Mouse (Mus musculus): ENCODE data around the gene Nufip1. TPM values are rescaled to one million over a fixed set of nuclear protein-coding genes. Genes with fewer than 3 reads are reported as not detected.
"Not testable (repeated sequence)": the region's sequence is repeated elsewhere in the genome, so short reads cannot be mapped to it uniquely, and the experiment has no call there.

The Nufip1 gene
- polyA plus RNA-seq, 1 experiment from 2014 or later, result 13.9 TPM

DNA sequence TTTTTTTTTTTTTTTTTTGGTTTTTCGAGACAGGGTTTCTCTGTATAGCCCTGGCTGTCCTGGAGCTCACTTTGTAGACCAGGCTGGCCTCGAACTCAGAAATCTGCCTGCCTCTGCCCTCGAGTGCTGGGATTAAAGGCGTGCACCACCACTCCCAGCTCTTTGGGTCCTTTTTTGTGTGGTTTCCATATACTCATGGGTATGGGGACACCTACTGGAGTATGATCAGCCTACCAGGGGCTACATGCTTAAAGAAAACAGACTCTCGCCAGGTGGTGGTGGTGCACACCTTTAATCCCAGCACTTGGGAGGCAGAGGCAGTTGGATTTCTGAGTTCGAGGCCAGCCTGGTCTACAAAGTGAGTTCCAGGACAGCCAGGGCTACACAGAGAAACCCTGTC lies 49.9 kb downstream of the Nufip1 start:
- not testable (repeated sequence) for H3K27ac ChIP-seq; H3K36me3 ChIP-seq; H3K27me3 ChIP-seq (replicated peaks); H3K9me3 ChIP-seq; H3K4me3 ChIP-seq (replicated peaks); H3K4me2 ChIP-seq; H3K9ac ChIP-seq; ATAC-seq (ENCODE audit: insufficient read depth, low FRiP score, low read depth)
- peaks cover 11% of the 10 kb centered on the region for H3K4me1 ChIP-seq
- WGBS, result 83% methylated on average over 6 of the region's 6 CpGs

DNA sequence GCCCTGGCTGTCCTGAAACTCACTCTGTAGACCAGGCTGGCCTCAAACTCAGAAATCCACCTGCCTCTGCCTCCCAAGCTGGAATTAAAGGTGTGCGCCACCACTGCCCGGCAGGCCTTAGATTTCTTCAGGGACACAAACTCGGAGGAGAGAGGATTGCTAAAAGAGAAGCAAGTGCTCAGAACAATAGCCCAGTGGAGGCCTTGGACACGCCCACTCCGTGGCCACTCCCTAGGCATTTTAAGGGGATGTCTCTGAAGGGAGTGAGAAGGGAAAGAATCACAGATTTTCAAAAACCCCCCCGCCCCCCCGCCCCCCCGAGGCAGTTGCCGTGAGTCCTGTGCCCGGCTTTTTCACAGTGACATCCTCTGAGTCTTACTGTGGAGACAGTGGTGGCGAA lies 53.5 kb downstream of the Nufip1 start:
- peaks cover 11% of the 10 kb centered on the region for H3K4me1 ChIP-seq
- H3K36me3 ChIP-seq, result no peaks in the 10 kb centered on the region
- H3K27me3 ChIP-seq (replicated peaks), result no peaks in the 10 kb centered on the region
- H3K27ac ChIP-seq, result no peak overlapping the region
- H3K9me3 ChIP-seq, result no peaks in the 10 kb centered on the region
- no peak overlapping the region for H3K4me3 ChIP-seq (replicated peaks)
- H3K4me2 ChIP-seq, result no peak overlapping the region
- 42% methylated on average over 11 of the region's 11 CpGs for WGBS
- H3K9ac ChIP-seq, result no peak overlapping the region
- no peak for ATAC-seq (ENCODE audit: insufficient read depth, low FRiP score, low read depth)

DNA sequence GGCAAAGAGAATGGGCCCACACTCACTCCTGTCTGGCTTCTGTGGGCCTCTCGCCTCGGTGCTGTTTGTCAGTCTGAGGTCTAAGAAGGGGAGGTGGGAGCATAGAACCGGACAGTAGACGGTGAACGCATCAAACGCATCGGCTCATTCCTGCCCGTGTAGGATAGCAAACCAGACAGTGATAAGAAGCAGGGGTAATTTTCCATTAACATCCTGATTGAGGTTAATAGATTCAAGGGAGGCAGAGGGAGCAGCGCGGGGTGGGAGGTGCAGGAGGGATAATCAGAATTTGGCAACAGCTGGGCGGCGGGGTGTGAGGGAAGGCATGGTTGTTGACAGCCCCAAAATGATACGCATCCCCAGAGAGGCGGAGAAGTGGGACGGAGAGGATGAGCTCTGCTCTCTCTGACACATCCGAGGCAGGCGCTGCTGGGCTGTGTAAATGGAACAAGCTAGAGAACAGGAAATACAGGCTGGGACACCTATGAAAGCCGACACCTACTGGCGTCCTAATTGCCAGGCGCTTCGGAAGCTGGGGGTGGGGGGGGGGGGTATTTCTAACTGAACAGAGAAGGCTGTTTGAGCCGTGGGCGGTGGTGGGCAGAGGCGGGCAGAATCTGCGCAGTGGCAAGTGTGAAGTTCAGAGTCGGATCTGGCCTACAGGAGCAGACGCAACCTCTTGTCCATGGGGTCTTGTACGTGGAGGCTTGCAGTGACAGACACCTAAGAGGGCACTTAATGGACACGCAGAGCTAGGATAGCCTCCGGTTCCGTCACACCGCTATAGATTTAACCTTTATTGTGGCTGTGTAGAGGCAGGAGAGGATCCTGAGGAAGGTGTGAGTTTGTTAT lies 54.4 kb downstream of the Nufip1 start:
- no peaks in the 10 kb centered on the region for H3K36me3 ChIP-seq
- no peak overlapping the region; the same call in 1 of the 2 replicates for H3K4me3 ChIP-seq (replicated peaks)
- no peak overlapping the region for H3K27ac ChIP-seq
- WGBS, result 18% methylated on average over 32 of the region's 32 CpGs
- peak; percentile 71 for ATAC-seq (ENCODE audit: insufficient read depth, low FRiP score, low read depth)
- H3K4me1 ChIP-seq, result peaks cover 11% of the 10 kb centered on the region
- no peaks in the 10 kb centered on the region for H3K9me3 ChIP-seq
- H3K4me2 ChIP-seq, result peak overlapping the region; percentile 50
- H3K9ac ChIP-seq, result no peak overlapping the region
- H3K27me3 ChIP-seq (replicated peaks), result no peaks in the 10 kb centered on the region

DNA sequence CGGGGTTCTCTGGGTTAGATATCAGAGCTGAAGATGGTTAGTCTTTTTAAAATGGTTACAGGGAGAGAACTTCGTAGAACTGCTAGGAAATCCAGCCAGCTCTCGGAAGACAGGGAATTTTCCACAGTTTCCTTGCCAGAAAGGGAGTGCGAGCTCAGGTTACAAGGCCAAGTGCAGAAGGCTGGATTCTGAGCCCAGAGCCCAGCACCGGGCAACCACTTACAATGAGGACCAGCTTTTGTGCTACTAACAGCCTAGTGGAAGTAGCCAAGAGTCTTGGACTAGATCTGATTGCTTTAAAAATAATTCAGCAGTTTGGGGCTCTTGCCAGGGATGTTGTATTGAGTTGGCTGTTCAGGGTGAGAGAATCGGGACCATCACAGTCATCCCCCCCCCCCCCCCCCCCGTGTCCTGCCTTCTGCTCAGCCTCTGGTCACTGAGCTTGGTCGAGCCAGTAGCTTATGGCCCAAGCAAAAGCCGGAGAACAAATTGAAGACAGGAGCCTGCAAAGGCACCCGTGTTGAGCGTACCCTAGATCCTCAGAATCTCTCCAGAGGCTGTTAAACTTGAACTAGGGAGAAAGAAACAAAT lies 59.3 kb downstream of the Nufip1 start:
- H3K4me2 ChIP-seq, result no peak overlapping the region
- ATAC-seq (ENCODE audit: insufficient read depth, low FRiP score, low read depth), result no peak
- H3K27me3 ChIP-seq (replicated peaks), result no peaks in the 10 kb centered on the region
- H3K4me1 ChIP-seq, result peaks cover 6% of the 10 kb centered on the region
- no peaks in the 10 kb centered on the region for H3K9me3 ChIP-seq
- no peak overlapping the region for H3K4me3 ChIP-seq (replicated peaks)
- no peaks in the 10 kb centered on the region for H3K36me3 ChIP-seq
- 57% methylated on average over 11 of the region's 11 CpGs for WGBS
- no peak overlapping the region for H3K27ac ChIP-seq
- H3K9ac ChIP-seq, result no peak overlapping the region

DNA sequence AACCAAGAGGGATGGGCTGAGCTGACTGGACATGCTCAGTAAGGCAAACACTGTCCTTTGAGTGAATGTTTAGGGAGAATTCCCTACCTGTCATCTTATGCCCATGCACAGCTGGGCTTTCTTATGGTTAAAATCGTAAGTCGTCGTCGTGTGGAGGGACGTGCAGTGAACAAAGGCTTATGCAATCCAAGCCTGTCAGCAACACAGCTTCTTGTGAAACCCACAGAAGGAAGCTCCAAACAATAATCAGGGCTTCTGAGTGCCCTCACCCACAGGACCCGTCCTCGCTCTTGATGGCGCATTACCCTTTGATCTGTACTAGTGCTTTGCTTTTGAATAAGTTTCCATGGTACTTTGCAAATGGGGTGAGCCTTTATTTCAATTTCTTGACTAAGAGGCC lies 60.6 kb downstream of the Nufip1 start:
- no peaks in the 10 kb centered on the region for H3K27me3 ChIP-seq (replicated peaks)
- H3K9me3 ChIP-seq, result no peaks in the 10 kb centered on the region
- H3K36me3 ChIP-seq, result no peaks in the 10 kb centered on the region
- H3K27ac ChIP-seq, result no peak overlapping the region
- H3K9ac ChIP-seq, result no peak overlapping the region
- H3K4me1 ChIP-seq, result no peaks in the 10 kb centered on the region
- no peak overlapping the region for H3K4me2 ChIP-seq
- ATAC-seq (ENCODE audit: insufficient read depth, low FRiP score, low read depth), result no peak
- 67% methylated on average over 8 of the region's 8 CpGs for WGBS
- no peak overlapping the region for H3K4me3 ChIP-seq (replicated peaks)

DNA sequence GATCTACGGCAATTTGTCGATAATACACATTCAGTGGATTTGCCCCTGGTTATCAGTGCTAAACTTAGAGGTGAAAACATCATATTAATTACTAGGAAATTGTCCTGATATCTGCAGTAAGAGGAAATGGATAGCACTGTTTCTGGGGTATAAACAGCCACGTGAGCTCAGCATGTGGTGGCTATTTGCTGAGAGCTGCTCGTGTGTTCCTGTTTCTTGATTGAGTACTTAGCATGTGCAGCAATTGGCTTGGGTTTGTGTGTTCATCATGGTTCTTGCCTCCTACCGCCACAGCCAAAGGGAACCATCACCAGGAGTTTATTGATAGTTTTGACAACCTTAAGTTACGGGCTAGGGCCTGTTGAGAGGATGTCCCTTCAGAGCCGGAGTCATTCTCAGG lies 63.6 kb downstream of the Nufip1 start:
- Histone ChIP-seq H3K9me3 (no peaks in the 10 kb centered on the region), H3K27me3 (replicated peaks) (no peaks in the 10 kb centered on the region), H3K27ac (no peak overlapping the region), H3K36me3 (no peaks in the 10 kb centered on the region), H3K9ac (no peak overlapping the region), H3K4me3 (replicated peaks) (no peak overlapping the region), H3K4me2 (no peak overlapping the region), H3K4me1 (no peaks in the 10 kb centered on the region)
- no peak for ATAC-seq (ENCODE audit: insufficient read depth, low FRiP score, low read depth)
- 83% methylated on average over 7 of the region's 7 CpGs for WGBS

DNA sequence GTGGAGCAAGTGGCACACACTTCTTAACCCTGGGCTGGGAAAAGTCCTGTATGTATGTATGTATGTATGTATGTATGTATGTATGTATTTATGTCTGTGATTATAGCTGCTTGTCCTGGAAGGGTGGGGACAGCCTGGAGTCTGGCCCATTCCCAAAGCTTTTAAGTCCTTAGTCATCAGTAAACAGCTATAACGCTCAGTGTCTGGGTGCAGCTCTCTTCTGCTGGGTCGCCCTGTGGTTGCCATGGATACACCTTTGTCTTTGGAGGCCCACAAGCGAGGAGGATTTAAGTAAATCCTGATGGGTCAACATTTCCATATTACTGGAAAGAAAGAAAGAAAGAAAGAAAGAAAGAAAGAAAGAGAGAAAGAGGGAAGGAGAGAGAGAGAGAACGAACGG lies 65.1 kb downstream of the Nufip1 start:
- Histone ChIP-seq H3K27me3 (replicated peaks) (no peaks in the 10 kb centered on the region), H3K36me3 (no peaks in the 10 kb centered on the region), H3K4me1 (no peaks in the 10 kb centered on the region), H3K9me3 (no peaks in the 10 kb centered on the region), H3K4me2 (no peak overlapping the region), H3K4me3 (replicated peaks) (no peak overlapping the region), H3K9ac (no peak overlapping the region), H3K27ac (no peak overlapping the region)
- 42% methylated on average over 5 of the region's 5 CpGs for WGBS
- no peak for ATAC-seq (ENCODE audit: insufficient read depth, low FRiP score, low read depth)

DNA sequence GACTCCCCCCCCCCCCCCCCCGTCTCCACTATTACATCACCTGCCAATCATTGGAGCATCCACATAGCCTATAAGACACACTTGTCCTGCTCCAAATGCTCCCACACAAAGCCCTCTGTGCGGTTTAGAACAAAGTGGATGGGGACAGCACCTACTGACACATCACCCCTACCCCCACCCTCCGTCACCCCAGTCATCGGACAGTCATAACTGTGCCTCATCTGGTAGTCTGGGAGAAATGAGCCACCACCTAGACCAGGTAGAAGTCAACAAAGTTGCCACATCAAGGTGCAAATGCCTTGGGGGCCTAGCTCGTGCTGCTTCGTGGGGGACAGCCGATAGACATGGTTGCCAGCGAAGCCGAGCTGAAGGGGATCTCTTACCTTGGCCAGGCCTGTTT lies 66.5 kb downstream of the Nufip1 start:
- no peak overlapping the region for H3K27ac ChIP-seq
- 92% methylated on average over 9 of the region's 9 CpGs for WGBS
- no peaks in the 10 kb centered on the region for H3K9me3 ChIP-seq
- no peaks in the 10 kb centered on the region for H3K27me3 ChIP-seq (replicated peaks)
- no peaks in the 10 kb centered on the region for H3K4me1 ChIP-seq
- no peak overlapping the region for H3K4me3 ChIP-seq (replicated peaks)
- no peak overlapping the region for H3K4me2 ChIP-seq
- no peaks in the 10 kb centered on the region for H3K36me3 ChIP-seq
- no peak overlapping the region for H3K9ac ChIP-seq
- ATAC-seq (ENCODE audit: insufficient read depth, low FRiP score, low read depth), result no peak

DNA sequence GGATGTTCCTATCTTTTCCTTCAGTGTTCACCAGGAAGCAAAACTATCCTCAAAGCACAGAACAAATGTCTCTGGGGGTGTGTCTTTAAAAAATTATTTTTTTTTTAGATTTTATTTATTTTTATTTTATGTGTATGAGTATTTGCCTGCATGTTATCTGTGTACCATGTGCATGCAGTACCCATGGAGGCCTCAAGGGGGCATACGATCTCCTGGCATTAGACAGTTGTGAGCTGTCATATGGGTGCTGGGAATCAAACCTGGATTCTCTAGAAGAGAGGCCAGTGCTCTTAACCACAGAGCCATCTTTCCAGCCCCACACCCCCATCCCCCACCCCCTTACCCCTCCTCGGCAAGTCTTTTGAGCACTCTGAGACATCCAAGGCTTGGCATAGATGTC lies 67.8 kb downstream of the Nufip1 start:
- no peak for ATAC-seq (ENCODE audit: insufficient read depth, low FRiP score, low read depth)
- no peaks in the 10 kb centered on the region for H3K9me3 ChIP-seq
- WGBS, result 89% methylated on average over 2 of the region's 2 CpGs

DNA sequence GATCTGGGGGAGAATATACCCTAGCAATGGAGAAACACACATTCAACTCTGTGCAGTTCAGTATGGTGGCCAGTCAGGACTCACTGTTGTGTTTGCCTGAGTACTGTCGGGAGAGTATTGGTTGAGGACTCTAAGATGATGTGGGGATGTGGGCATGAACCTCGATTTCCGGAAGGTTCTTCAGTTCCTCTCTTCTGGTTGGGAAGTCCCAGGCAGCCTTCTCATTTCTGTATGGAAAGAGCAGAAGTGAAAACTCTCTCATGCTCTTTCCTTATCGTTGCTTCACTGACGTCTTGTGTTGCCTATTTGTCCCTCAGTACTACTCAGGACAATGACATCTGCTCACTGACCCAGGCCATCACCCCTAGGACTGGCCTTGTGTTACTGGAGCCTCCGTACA lies 68.7 kb downstream of the Nufip1 start:
- Histone ChIP-seq H3K27me3 (replicated peaks) (no peaks in the 10 kb centered on the region), H3K9me3 (no peaks in the 10 kb centered on the region), H3K9ac (no peak overlapping the region), H3K4me1 (no peaks in the 10 kb centered on the region), H3K36me3 (no peaks in the 10 kb centered on the region), H3K4me2 (no peak overlapping the region), H3K27ac (no peak overlapping the region), H3K4me3 (replicated peaks) (no peak overlapping the region)
- WGBS, result 84% methylated on average over 6 of the region's 6 CpGs
- no peak for ATAC-seq (ENCODE audit: insufficient read depth, low FRiP score, low read depth)

More for the DNA sequence above, 67.8 kb downstream of the Nufip1 start:
- H3K4me1 ChIP-seq, result no peaks in the 10 kb centered on the region
- no peaks in the 10 kb centered on the region for H3K36me3 ChIP-seq
- H3K9ac ChIP-seq, result no peak overlapping the region
- H3K27ac ChIP-seq, result no peak overlapping the region
- no peak overlapping the region for H3K4me3 ChIP-seq (replicated peaks)
- no peaks in the 10 kb centered on the region for H3K27me3 ChIP-seq (replicated peaks)
- H3K4me2 ChIP-seq, result no peak overlapping the region

DNA sequence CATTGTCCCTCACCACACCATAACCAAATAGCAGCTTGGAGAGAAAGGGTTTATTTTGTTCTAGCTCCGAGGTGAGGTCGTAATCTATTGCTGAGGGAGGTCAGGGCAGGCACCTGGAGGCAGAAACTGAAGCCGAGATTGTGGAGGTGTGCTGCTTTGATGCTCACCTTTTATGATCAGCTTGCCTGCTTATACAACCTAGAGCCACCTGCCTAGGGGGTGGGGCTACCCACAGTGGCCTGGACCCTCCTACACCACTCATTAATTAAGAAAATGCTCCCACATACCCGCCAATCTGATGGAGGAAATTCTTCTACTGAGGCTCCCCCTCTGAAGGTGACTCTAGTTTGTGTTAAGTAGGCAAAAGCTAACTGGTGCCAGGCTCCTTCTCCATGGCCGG lies 74.7 kb downstream of the Nufip1 start:
- H3K27me3 ChIP-seq (replicated peaks), result no peaks in the 10 kb centered on the region
- H3K9ac ChIP-seq, result no peak overlapping the region
- no peak overlapping the region for H3K4me2 ChIP-seq
- no peaks in the 10 kb centered on the region; the same call in 1 of the 2 replicates for H3K4me1 ChIP-seq
- ATAC-seq (ENCODE audit: insufficient read depth, low FRiP score, low read depth), result no peak; the same call in 1 of the 2 replicates
- H3K9me3 ChIP-seq, result no peaks in the 10 kb centered on the region
- H3K36me3 ChIP-seq, result no peaks in the 10 kb centered on the region
- H3K27ac ChIP-seq, result no peak overlapping the region
- 66% methylated on average over 5 of the region's 5 CpGs for WGBS
- H3K4me3 ChIP-seq (replicated peaks), result no peak overlapping the region

DNA sequence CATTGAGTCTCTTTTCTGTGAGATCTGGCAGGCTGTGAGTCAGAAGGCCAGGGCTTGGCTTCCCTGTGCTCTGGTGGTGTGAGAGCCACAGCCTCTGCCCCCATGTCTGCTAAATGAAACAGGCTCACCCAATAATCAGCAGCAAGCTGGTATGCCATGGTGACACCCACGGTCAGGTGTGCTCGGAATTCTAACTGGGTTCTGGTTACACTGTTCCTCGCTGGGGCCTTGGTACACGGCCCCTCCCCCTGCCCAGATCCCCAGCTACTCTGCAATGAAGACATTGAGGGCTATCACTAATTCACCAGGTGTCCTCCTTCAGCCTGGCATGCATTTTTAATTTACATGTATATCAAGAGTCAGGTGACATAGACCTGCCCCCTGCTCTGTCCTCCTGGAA lies 75.6 kb downstream of the Nufip1 start:
- Histone ChIP-seq H3K36me3 (no peaks in the 10 kb centered on the region), H3K27me3 (replicated peaks) (no peaks in the 10 kb centered on the region)

More for the DNA sequence above, 75.6 kb downstream of the Nufip1 start:
- H3K4me1 ChIP-seq, result no peaks in the 10 kb centered on the region; the same call in 1 of the 2 replicates
- 54% methylated on average over 4 of the region's 4 CpGs for WGBS
- H3K27ac ChIP-seq, result no peak overlapping the region
- H3K9ac ChIP-seq, result no peak overlapping the region
- no peak overlapping the region for H3K4me2 ChIP-seq
- H3K9me3 ChIP-seq, result no peaks in the 10 kb centered on the region
- H3K4me3 ChIP-seq (replicated peaks), result no peak overlapping the region
- 0 out of 2 replicates have a peak, but pooled peaks have one; percentile 39 for ATAC-seq (ENCODE audit: insufficient read depth, low FRiP score, low read depth)
